Mouse (Mus musculus): ENCODE results near the gene Fhod1. TPM values are rescaled to one million over a fixed set of nuclear protein-coding genes. Genes with fewer than 3 reads are reported as not detected.
A peak's percentile ranks its signal among the peaks of the same experiment; 100 is the strongest.

The Fhod1 gene
- polyA plus RNA-seq, 1 experiment from 2014 or later: 6.0 TPM

- Histone ChIP-seq H3K27me3 (ENCODE audit: control insufficient read depth, insufficient read depth, low read length) (peaks cover 32% of the 10 kb centered on the region), H3K36me3 (ENCODE audit: control insufficient read depth, insufficient read depth, low read length) (peaks cover 5% of the 10 kb centered on the region; the same call in 1 of the 2 replicates), H3K9me3 (ENCODE audit: control insufficient read depth, low read length) (no peaks in the 10 kb centered on the region), H3K4me3 (ENCODE audit: low read length) (no peak overlapping the region), H3K9ac (ENCODE audit: low read depth, low read length) (no peak overlapping the region), H3K27ac (ENCODE audit: low read depth, low read length) (no peak overlapping the region), H3K4me1 (ENCODE audit: control insufficient read depth, insufficient read depth, low read length) (0 out of 2 replicates have a peak, but pooled peaks cover 5% of the 10 kb centered on the region), H3K4me2 (replicated peaks; ENCODE audit: low read depth, low read length) (no peak overlapping the region)
- 89% methylated on average over 12 of the region's 12 CpGs for WGBS
- ATAC-seq (ENCODE audit: low FRiP score, low TSS enrichment): no peak
Observed at GRCm38 (mm10) chr8:105281821-105282220, 65.9 kb downstream of the Fhod1 start.

DNA sequence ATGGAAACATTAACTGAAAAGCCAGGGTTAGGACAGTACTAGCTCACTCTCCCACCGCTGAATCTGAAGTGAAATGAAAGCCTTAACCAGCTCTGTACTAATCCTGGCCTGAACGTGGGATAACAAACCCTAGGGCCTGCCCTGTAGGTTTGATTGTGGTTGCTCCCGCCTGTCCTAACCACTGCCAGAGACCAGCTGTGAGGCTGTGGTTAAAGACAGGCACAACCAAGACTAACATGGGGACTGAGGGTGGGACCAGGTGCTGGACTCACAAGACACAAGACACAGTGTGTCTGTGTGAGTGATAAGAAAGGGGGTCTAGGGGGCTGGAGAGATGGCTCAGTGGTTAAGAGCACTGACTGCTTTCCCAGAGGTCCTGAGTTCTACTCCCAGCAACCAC, 67.2 kb downstream of the Fhod1 start:
- H3K27ac ChIP-seq (ENCODE audit: low read depth, low read length): no peak overlapping the region
- H3K4me3 ChIP-seq (ENCODE audit: low read length): no peak overlapping the region
- no peak overlapping the region for H3K4me2 ChIP-seq (replicated peaks; ENCODE audit: low read depth, low read length)
- no peak overlapping the region for H3K9ac ChIP-seq (ENCODE audit: low read depth, low read length)
- 77% methylated on average over 3 of the region's 3 CpGs for WGBS
- H3K27me3 ChIP-seq (ENCODE audit: control insufficient read depth, insufficient read depth, low read length): peaks cover 44% of the 10 kb centered on the region
- H3K9me3 ChIP-seq (ENCODE audit: control insufficient read depth, low read length): no peaks in the 10 kb centered on the region
- H3K4me1 ChIP-seq (ENCODE audit: control insufficient read depth, insufficient read depth, low read length): peaks cover 15% of the 10 kb centered on the region; the same call in 1 of the 2 replicates
- peaks cover 5% of the 10 kb centered on the region; the same call in 1 of the 2 replicates for H3K36me3 ChIP-seq (ENCODE audit: control insufficient read depth, insufficient read depth, low read length)
- no peak for ATAC-seq (ENCODE audit: low FRiP score, low TSS enrichment)

MicroRNAs encoded within 50 kb of the gene (microRNA counts, 519-probe panel; counts per million panel counts)
- 2,943 counts per million, percentile 7 among the panel's probes with 10 or more counts for microRNA mmu-miR-328

Small RNAs within 50 kb of the gene (microRNA-seq; reads per million reads assigned to microRNA genes)
- gene Gm27320: not detected
- gene Mir328: 185 reads per million, percentile 62 among the genes with 10 or more reads in this experiment

Other genes with a start within 250 kb of the Fhod1 start
- not detected in 2 replicates for gene Ces4a, start 216.2 kb downstream of the Fhod1 start, polyA plus RNA-seq (2014; fragmentation: Nextera tagmentation; extraction: Ambion mirVana)
- 73.9 and 96.5 TPM in 2 replicates for gene Cbfb, start 177.3 kb downstream of the Fhod1 start, polyA plus RNA-seq (2014; fragmentation: Nextera tagmentation; extraction: Ambion mirVana)
- gene D230025D16Rik, start 122.8 kb downstream of the Fhod1 start, polyA plus RNA-seq (2014; fragmentation: Nextera tagmentation; extraction: Ambion mirVana): 18.3 and 28.8 TPM in 2 replicates
- 6.9 and 7.3 TPM in 2 replicates for gene B3gnt9, start 92.8 kb downstream of the Fhod1 start, polyA plus RNA-seq (2014; fragmentation: Nextera tagmentation; extraction: Ambion mirVana)
- gene Tradd, start 83.3 kb downstream of the Fhod1 start, polyA plus RNA-seq (2014; fragmentation: Nextera tagmentation; extraction: Ambion mirVana): 13.1 and 15.7 TPM in 2 replicates
- gene Fbxl8, start 83.3 kb downstream of the Fhod1 start, polyA plus RNA-seq (2014; fragmentation: Nextera tagmentation; extraction: Ambion mirVana): 1.5 and 1.9 TPM in 2 replicates
- not detected in 2 replicates for gene Hsf4, start 78.2 kb downstream of the Fhod1 start, polyA plus RNA-seq (2014; fragmentation: Nextera tagmentation; extraction: Ambion mirVana)
- gene Nol3, start 71.8 kb downstream of the Fhod1 start, polyA plus RNA-seq (2014; fragmentation: Nextera tagmentation; extraction: Ambion mirVana): 0.85 and 1.1 TPM in 2 replicates
- gene 4931428F04Rik, start 58.1 kb downstream of the Fhod1 start, polyA plus RNA-seq (2014; fragmentation: Nextera tagmentation; extraction: Ambion mirVana): 4.3 and 10.4 TPM in 2 replicates
- 13.1 and 17.8 TPM in 2 replicates for gene Exoc3l, start 51.9 kb downstream of the Fhod1 start, polyA plus RNA-seq (2014; fragmentation: Nextera tagmentation; extraction: Ambion mirVana)
- 103 and 117 TPM in 2 replicates for gene E2f4, start 50.3 kb downstream of the Fhod1 start, polyA plus RNA-seq (2014; fragmentation: Nextera tagmentation; extraction: Ambion mirVana)
- 6.1 and 9.4 TPM in 2 replicates for gene Elmo3, start 42.4 kb downstream of the Fhod1 start, polyA plus RNA-seq (2014; fragmentation: Nextera tagmentation; extraction: Ambion mirVana)
- 1.6 and 2.1 TPM in 2 replicates for gene Lrrc29, start 21.7 kb downstream of the Fhod1 start, polyA plus RNA-seq (2014; fragmentation: Nextera tagmentation; extraction: Ambion mirVana)
- 120 and 142 TPM in 2 replicates for gene Tmem208, start 21.6 kb downstream of the Fhod1 start, polyA plus RNA-seq (2014; fragmentation: Nextera tagmentation; extraction: Ambion mirVana)
- 2.6 and 4.0 TPM in 2 replicates for gene Slc9a5, start 890 bp upstream of the Fhod1 start, polyA plus RNA-seq (2014; fragmentation: Nextera tagmentation; extraction: Ambion mirVana)
- gene Plekhg4, start 25.3 kb upstream of the Fhod1 start, polyA plus RNA-seq (2014; fragmentation: Nextera tagmentation; extraction: Ambion mirVana): 0.43 and 1.2 TPM in 2 replicates
- gene Kctd19, start 65.5 kb upstream of the Fhod1 start, polyA plus RNA-seq (2014; fragmentation: Nextera tagmentation; extraction: Ambion mirVana): not detected in 2 replicates
- 0.21 TPM in 1 of 2 replicates, not detected in the other for gene Lrrc36, start 65.6 kb upstream of the Fhod1 start, polyA plus RNA-seq (2014; fragmentation: Nextera tagmentation; extraction: Ambion mirVana)
- gene Tppp3, start 123.6 kb upstream of the Fhod1 start, polyA plus RNA-seq (2014; fragmentation: Nextera tagmentation; extraction: Ambion mirVana): 18.3 and 22.3 TPM in 2 replicates
- 27.4 and 37.3 TPM in 2 replicates for gene Zdhhc1, start 148.9 kb upstream of the Fhod1 start, polyA plus RNA-seq (2014; fragmentation: Nextera tagmentation; extraction: Ambion mirVana)
- gene Hsd11b2, start 170.8 kb upstream of the Fhod1 start, polyA plus RNA-seq (2014; fragmentation: Nextera tagmentation; extraction: Ambion mirVana): 32.9 and 40.2 TPM in 2 replicates
- 73.9 and 90.1 TPM in 2 replicates for gene Atp6v0d1, start 218.1 kb upstream of the Fhod1 start, polyA plus RNA-seq (2014; fragmentation: Nextera tagmentation; extraction: Ambion mirVana)